Mouse (Mus musculus): Measurements from ENCODE around the gene Cp. TPM values are rescaled to one million over a fixed set of nuclear protein-coding genes. Genes with fewer than 3 reads are reported as not detected.
A peak's percentile ranks its signal among the peaks of the same experiment; 100 is the strongest.

Cp gene
- total and polyA plus RNA-seq, 2 experiments = 217 to 1,216 TPM

- Histone ChIP-seq H3K27ac (replicated peaks; ENCODE audit: insufficient read depth, low read depth, low read length) (no peak overlapping the region), H3K27me3 (ENCODE audit: control insufficient read depth, insufficient read depth, low read length) (no peaks in the 10 kb centered on the region), H3K4me1 (ENCODE audit: control insufficient read depth, insufficient read depth, low read length) (no peaks in the 10 kb centered on the region), H3K4me3 (ENCODE audit: insufficient read depth, low read depth, low read length) (no peak overlapping the region), H3K36me3 (ENCODE audit: control insufficient read depth, insufficient read depth, low read length) (peaks cover 46% of the 10 kb centered on the region), H3K79me2 (ENCODE audit: control insufficient read depth, insufficient read depth, low read length) (no peaks in the 10 kb centered on the region), H3K9ac (ENCODE audit: low read depth, low read length) (no peak overlapping the region)
- TF ChIP-seq POLR2A (IDR thresholded peaks at IDR 0.05; ENCODE audit: extremely low read depth, insufficient read depth, low read length) (no peak), CTCF (IDR thresholded peaks at IDR 0.05; ENCODE audit: low read depth, low read length) (no peak)
- WGBS = 79% methylated on average over 8 of the region's 8 CpGs
- no peak for DNase-seq (ENCODE audit: extremely low read depth, low read depth, low spot score)
These were observed 61.2 kb downstream of the Cp start for GRCm38 (mm10) chr3:20018076-20018475.

GRCm38 (mm10) chr3:20023832-20024231 lies 67.0 kb downstream of the Cp start:
- H3K4me1 ChIP-seq (ENCODE audit: control insufficient read depth, insufficient read depth, low read length) = no peaks in the 10 kb centered on the region
- peaks cover 45% of the 10 kb centered on the region for H3K36me3 ChIP-seq (ENCODE audit: control insufficient read depth, insufficient read depth, low read length)
- H3K9ac ChIP-seq (ENCODE audit: low read depth, low read length) = no peak overlapping the region

GRCm38 (mm10) chr3:20026481-20026880 lies 69.6 kb downstream of the Cp start:
- DNase-seq (ENCODE audit: extremely low read depth, low read depth, low spot score) = no peak
- Histone ChIP-seq H3K27ac (replicated peaks; ENCODE audit: insufficient read depth, low read depth, low read length) (no peak overlapping the region), H3K36me3 (ENCODE audit: control insufficient read depth, insufficient read depth, low read length) (peaks cover 37% of the 10 kb centered on the region)

More at GRCm38 (mm10) chr3:20023832-20024231, 67.0 kb downstream of the Cp start:
- no peak for TF ChIP-seq POLR2A (IDR thresholded peaks at IDR 0.05; ENCODE audit: extremely low read depth, insufficient read depth, low read length)
- no peak for TF ChIP-seq CTCF (IDR thresholded peaks at IDR 0.05; ENCODE audit: low read depth, low read length)
- H3K79me2 ChIP-seq (ENCODE audit: control insufficient read depth, insufficient read depth, low read length) = no peaks in the 10 kb centered on the region
- no peaks in the 10 kb centered on the region for H3K27me3 ChIP-seq (ENCODE audit: control insufficient read depth, insufficient read depth, low read length)
- no peak for DNase-seq (ENCODE audit: extremely low read depth, low read depth, low spot score)
- H3K4me3 ChIP-seq (ENCODE audit: insufficient read depth, low read depth, low read length) = no peak overlapping the region
- H3K27ac ChIP-seq (replicated peaks; ENCODE audit: insufficient read depth, low read depth, low read length) = no peak overlapping the region
- WGBS = 73% methylated on average over 1 of the region's 1 CpGs

GRCm38 (mm10) chr3:20026996-20027689 lies 70.3 kb downstream of the Cp start:
- no peaks in the 10 kb centered on the region for H3K4me1 ChIP-seq (ENCODE audit: control insufficient read depth, insufficient read depth, low read length)
- no peaks in the 10 kb centered on the region; the same call in 1 of the 2 replicates for H3K79me2 ChIP-seq (ENCODE audit: control insufficient read depth, insufficient read depth, low read length)
- WGBS = 87% methylated on average over 8 of the region's 8 CpGs
- H3K4me3 ChIP-seq (ENCODE audit: insufficient read depth, low read depth, low read length) = no peak overlapping the region
- H3K9ac ChIP-seq (ENCODE audit: low read depth, low read length) = no peak overlapping the region
- peak; percentile 59 for DNase-seq (ENCODE audit: extremely low read depth, low read depth, low spot score)
- H3K27ac ChIP-seq (replicated peaks; ENCODE audit: insufficient read depth, low read depth, low read length) = peak overlapping the region; percentile 12; the same call in 1 of the 2 replicates
- peaks cover 37% of the 10 kb centered on the region for H3K36me3 ChIP-seq (ENCODE audit: control insufficient read depth, insufficient read depth, low read length)
- no peak for TF ChIP-seq POLR2A (IDR thresholded peaks at IDR 0.05; ENCODE audit: extremely low read depth, insufficient read depth, low read length)
- no peak for TF ChIP-seq CTCF (IDR thresholded peaks at IDR 0.05; ENCODE audit: low read depth, low read length)
- no peaks in the 10 kb centered on the region for H3K27me3 ChIP-seq (ENCODE audit: control insufficient read depth, insufficient read depth, low read length)

More at GRCm38 (mm10) chr3:20026481-20026880, 69.6 kb downstream of the Cp start:
- Histone ChIP-seq H3K79me2 (ENCODE audit: control insufficient read depth, insufficient read depth, low read length) (no peaks in the 10 kb centered on the region; the same call in 1 of the 2 replicates), H3K4me3 (ENCODE audit: insufficient read depth, low read depth, low read length) (no peak overlapping the region), H3K27me3 (ENCODE audit: control insufficient read depth, insufficient read depth, low read length) (no peaks in the 10 kb centered on the region), H3K4me1 (ENCODE audit: control insufficient read depth, insufficient read depth, low read length) (no peaks in the 10 kb centered on the region), H3K9ac (ENCODE audit: low read depth, low read length) (no peak overlapping the region)
- TF ChIP-seq CTCF (IDR thresholded peaks at IDR 0.05; ENCODE audit: low read depth, low read length) (no peak), POLR2A (IDR thresholded peaks at IDR 0.05; ENCODE audit: extremely low read depth, insufficient read depth, low read length) (no peak)

GRCm38 (mm10) chr3:20027788-20028187 lies 70.9 kb downstream of the Cp start:
- Histone ChIP-seq H3K4me3 (ENCODE audit: insufficient read depth, low read depth, low read length) (no peak overlapping the region), H3K27me3 (ENCODE audit: control insufficient read depth, insufficient read depth, low read length) (no peaks in the 10 kb centered on the region), H3K27ac (replicated peaks; ENCODE audit: insufficient read depth, low read depth, low read length) (no peak overlapping the region), H3K4me1 (ENCODE audit: control insufficient read depth, insufficient read depth, low read length) (no peaks in the 10 kb centered on the region), H3K9ac (ENCODE audit: low read depth, low read length) (no peak overlapping the region), H3K79me2 (ENCODE audit: control insufficient read depth, insufficient read depth, low read length) (peaks cover under 1% of the 10 kb centered on the region; the same call in 1 of the 2 replicates), H3K36me3 (ENCODE audit: control insufficient read depth, insufficient read depth, low read length) (peaks cover 33% of the 10 kb centered on the region)
- TF ChIP-seq CTCF (IDR thresholded peaks at IDR 0.05; ENCODE audit: low read depth, low read length) (no peak), POLR2A (IDR thresholded peaks at IDR 0.05; ENCODE audit: extremely low read depth, insufficient read depth, low read length) (no peak)
- DNase-seq (ENCODE audit: extremely low read depth, low read depth, low spot score) = no peak
- WGBS = 95% methylated on average over 5 of the region's 5 CpGs

GRCm38 (mm10) chr3:20028640-20029039 lies 71.8 kb downstream of the Cp start:
- no peak overlapping the region for H3K27ac ChIP-seq (replicated peaks; ENCODE audit: insufficient read depth, low read depth, low read length)
- WGBS = 91% methylated on average over 3 of the region's 3 CpGs
- TF ChIP-seq CTCF (IDR thresholded peaks at IDR 0.05; ENCODE audit: low read depth, low read length) (no peak), POLR2A (IDR thresholded peaks at IDR 0.05; ENCODE audit: extremely low read depth, insufficient read depth, low read length) (no peak)

More at GRCm38 (mm10) chr3:20028640-20029039, 71.8 kb downstream of the Cp start:
- DNase-seq (ENCODE audit: extremely low read depth, low read depth, low spot score) = no peak
- no peak overlapping the region for H3K4me3 ChIP-seq (ENCODE audit: insufficient read depth, low read depth, low read length)
- H3K9ac ChIP-seq (ENCODE audit: low read depth, low read length) = no peak overlapping the region
- H3K79me2 ChIP-seq (ENCODE audit: control insufficient read depth, insufficient read depth, low read length) = peaks cover 5% of the 10 kb centered on the region; the same call in 1 of the 2 replicates
- H3K27me3 ChIP-seq (ENCODE audit: control insufficient read depth, insufficient read depth, low read length) = no peaks in the 10 kb centered on the region
- H3K4me1 ChIP-seq (ENCODE audit: control insufficient read depth, insufficient read depth, low read length) = peaks cover 2% of the 10 kb centered on the region; the same call in 1 of the 2 replicates
- H3K36me3 ChIP-seq (ENCODE audit: control insufficient read depth, insufficient read depth, low read length) = peaks cover 32% of the 10 kb centered on the region
